Mouse (Mus musculus) heart, adult 2 months (tissue): ENCODE results near the gene Cchcr1.

Experiments
- CTCF ChIP-seq: fragments of 200-600 bp; IDR thresholded peaks from 2 replicates; pipeline ENCODE4 v1.8.1; 2022; ENCODE audit warnings: antibody characterized with exemption, mild to moderate bottlenecking, moderate library complexity
- EP300 ChIP-seq: fragments of 200-500 bp; IDR thresholded peaks from 2 replicates; pipeline ENCODE4 v1.6.1; 2011; ENCODE audit warnings: low read depth, low read length, control low read depth; ENCODE audit not compliant: insufficient read depth
- POLR2A ChIP-seq: fragments of 200-500 bp; IDR thresholded peaks from 2 replicates; pipeline ENCODE4 v1.6.1; 2011; ENCODE audit warnings: mild to moderate bottlenecking, low read depth, low read length, control low read depth; ENCODE audit not compliant: insufficient read depth

DNA sequence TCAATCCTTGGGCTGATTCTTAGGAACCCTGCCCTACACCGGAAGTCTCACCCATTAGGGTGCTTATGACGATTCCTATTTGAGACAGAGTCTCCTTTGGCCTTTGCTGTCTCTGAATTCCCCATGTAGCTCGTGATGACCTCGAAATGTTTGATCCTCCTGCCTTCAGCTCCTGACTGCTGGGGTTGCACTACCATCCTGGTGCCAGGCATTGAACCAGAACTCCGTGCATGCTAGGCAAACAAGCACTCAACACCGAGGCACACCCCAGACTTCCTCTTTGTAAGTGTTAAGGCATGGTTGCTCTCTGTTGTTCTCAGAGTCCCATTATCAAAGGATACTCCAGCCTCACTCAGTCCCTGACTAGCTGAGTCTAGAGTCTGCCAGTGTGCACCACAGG lies 27.1 kb downstream of the Cchcr1 start:
- TF ChIP-seq CTCF, result no peak
- TF ChIP-seq POLR2A, result no peak
- no peak for TF ChIP-seq EP300
